Mouse (Mus musculus) B cell, adult 2 months (primary cell): ENCODE measurements around the gene Dnajb8.

ENCODE experiments used
- DNase-seq, 2 experiments: peaks; one replicate each; pipeline ENCODE4 v3.0.0; 2022

Dnajb8 gene

DNA sequence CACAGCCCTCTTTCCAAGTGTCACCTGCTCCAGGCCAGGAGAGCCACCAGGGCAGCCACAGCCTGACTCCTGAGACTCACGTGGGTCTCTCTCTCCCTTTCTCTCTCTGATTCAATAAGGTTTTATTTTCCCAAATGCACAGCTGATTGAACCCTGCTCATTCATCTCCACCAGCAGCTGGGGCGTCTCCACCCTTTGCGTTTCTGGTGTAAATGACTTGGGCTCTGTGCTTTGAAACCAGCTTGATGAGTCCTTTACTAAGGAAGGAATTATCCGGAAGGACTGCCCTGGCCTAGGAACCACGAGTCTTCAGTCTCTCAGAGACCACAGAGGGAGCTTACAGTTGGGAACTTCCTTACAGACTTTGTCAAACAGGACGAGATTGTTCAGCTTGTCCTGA is 10.2 kb downstream of the Dnajb8 start:
- no peak for DNase-seq

DNA sequence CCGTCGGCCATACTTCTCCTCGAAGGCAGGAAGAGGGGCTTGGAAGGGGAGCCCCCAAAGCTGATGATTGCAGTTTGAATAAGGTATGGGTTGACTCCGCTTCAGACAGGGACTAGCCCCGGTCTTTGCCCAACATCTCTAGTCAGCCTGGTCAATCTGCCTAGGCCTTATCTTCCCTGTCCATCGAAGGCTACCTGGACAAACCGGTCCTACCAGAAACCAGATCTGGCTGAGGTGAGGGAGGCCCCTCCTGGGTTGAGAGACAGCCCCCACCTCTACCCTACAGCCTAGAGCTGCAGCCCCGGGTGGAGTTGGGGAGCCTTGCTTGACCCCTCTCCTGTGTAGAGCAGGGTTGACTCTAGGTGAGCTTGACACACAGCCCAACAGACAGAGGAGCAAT is 11.9 kb downstream of the Dnajb8 start:
- DNase-seq: no peak

DNA sequence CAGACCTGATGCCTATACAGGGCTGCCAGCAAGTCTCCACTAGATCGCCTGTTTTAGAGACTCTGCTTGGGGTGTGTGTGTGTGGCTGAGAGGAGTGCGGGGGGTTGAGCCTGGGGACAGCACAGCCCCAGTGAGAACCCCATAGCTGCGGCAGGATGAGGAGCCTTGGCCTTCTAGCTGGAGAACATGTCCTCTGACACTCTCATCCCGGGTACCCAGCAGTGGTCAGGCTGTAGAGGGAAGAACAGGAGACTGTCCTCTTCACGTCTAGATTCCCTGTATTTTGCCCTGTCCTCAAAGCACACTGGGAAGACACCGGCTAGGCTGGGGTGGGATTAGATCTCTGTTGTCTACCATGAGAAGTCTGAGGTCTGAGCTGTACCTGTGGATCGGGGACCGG is 13.4 kb downstream of the Dnajb8 start:
- DNase-seq: no peak

DNA sequence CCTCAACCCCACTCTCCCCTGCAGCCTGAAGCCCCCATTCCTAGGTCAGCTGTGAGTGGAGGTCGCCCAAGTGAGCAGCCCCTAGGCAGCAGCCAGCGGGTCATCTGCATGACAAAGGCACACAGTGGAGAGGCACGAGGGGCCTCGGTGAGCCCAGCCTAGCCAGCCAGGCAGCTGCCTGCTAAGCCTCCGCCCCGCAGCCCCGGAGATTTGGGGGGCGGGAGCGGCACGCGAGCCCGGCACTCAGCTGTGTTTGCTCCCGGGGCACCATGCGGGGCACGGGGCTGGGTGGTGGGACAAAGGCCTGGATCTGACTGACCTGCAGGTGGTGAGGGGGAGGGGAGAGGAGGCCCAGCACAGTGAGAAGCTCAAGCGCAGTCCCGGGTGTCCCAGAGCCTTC is 13.9 kb downstream of the Dnajb8 start:
- DNase-seq: no peak

DNA sequence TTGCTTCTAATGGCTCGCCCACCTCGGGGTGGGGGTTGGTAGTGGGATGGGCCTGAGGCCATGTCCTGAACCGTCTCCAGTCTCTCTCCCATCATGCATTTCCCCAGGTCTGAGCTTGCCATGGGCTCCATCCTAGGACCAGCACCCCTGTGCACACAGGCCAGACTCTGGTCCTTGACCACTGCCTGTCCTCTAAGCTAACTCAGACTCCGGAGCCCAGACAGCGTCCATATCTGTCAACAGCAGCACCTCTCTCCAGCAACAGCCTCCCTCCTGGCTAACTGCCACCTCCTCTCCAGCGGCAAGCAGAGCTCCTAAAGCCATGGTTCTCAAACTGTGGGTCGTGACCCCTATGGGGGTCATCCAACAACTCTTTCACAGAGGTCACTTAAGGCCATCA is 14.4 kb downstream of the Dnajb8 start:
- no peak for DNase-seq

DNA sequence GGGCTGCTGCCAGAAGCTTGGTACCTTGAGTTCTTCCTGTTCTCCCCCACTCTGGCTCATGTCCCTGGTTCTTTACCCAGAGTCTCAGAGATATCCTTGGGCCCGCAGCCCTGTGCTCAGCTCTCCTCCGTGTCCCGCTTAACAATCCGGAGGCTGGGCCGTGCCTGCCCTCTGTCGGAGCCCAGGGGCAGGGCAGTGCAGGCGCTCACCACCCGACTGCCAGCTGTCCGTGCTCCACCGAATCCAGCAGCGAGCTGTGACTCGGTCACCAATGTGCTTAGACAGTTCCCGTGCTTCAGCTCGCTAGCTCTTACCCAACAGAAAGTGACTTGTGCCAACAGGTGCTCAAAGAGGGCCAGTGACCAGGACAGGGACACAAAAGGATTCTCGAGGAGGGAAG is 20.5 kb downstream of the Dnajb8 start:
- peak; percentile 9 to 21 for DNase-seq

DNA sequence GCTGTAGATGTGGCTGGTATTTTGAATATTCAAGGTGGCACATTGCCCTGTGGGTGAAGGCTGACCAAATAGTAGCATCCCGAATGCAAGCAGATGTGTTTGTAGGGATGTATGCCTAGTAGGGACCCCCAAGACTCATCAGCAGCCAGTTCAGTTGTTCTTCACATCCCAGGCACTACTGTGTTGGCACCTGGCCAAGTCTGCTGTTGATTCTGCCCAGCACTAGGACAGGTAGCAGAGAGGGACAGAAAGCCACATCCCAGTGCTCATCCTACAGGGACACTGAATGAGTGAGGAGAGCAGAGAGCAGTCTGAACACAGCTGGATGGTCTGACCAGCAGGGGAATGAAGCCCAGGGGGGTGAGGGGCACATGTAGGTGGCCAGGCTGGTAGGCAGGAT is 27.2 kb downstream of the Dnajb8 start:
- DNase-seq: no peak

DNA sequence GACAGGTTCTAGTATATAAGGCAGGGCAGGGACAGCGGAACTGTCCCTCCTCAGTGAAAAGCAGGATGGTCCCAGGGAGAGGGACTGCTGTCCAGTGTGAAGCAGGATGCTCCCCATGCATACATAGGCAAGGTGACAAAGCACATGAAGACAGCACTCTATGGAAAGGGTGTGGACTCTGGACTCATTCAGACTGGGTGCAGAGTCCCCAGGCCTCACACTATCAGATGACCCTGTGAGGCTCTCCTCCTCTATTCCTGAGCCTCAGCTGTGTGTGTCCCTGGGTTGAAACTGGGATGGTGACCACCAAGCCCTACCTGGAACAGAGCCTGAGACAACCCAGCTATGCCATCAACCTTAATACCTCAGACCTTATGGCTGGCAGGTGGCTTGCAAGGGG is 29.3 kb downstream of the Dnajb8 start:
- no peak for DNase-seq

DNA sequence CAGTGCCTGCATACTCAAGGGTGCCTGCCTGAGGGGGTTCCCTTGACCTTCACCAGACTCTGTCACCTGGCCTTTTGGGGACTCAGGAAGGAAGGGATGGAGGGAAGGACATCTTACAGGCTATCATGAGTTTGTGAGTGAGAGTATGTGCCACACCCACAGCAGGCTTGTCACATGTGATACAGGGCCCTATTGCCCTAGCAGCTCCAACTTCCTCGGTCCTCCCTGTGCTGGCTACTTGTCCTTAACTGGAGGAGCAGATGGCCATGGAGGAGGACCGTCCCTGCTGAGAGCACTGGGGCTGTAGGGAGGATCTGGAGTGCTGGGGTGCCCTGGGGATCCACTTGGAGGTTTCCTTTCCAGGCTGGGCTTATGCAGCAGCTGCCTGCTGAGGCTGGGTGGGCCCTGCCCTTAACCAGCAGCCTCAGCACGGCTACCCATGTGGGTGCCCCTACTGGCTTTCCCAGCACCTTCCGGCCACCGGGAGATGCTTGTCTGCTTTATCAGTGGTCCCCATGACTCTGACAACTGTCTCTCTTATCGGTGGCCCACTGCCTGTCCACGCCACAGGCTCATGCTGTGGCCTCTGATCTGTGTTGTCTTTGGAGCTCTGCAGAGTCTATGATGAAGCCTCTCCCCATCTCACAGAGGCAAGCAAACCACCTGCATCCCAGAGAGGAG is 29.9 kb downstream of the Dnajb8 start:
- no peak for DNase-seq

DNA sequence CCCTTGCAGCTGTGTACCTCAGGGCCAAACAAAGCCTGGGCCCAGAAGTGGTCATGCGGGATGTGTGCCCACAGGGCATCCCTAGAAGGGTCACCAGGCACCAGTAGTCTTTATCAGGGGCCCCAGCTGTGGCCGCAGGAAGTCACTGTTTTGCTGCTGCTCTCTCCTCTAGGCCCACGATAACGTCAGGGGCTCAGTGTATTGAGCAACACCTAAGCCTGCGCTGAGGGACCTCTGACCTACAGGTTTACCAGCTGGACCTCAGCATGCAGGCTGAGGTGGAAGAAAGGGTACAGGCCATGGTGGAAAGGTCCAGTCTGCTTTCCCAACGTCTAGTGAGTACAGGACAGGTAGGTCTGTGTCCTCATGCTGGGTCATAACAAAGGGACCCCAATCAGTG is 32.0 kb downstream of the Dnajb8 start:
- DNase-seq: no peak

DNA sequence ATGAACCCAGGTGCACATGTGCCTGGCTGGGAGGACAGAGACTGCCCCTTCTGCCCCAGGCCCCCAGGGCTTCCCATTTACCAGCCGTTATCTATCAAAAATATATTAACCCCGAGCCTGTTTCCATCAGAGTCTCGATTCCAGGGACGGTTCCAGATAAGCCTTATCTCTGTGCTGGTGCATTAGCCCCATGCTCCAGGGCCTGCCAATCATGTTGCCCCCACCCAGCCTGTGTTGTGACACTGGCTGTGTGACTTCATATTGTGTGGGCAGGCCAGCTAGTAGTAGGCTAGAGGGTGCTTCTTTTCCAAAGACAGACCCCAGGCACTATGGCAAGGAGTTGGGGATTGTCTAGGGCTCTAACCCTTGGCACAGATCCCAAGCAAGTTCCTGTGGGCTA is 33.4 kb downstream of the Dnajb8 start:
- DNase-seq: no peak

DNA sequence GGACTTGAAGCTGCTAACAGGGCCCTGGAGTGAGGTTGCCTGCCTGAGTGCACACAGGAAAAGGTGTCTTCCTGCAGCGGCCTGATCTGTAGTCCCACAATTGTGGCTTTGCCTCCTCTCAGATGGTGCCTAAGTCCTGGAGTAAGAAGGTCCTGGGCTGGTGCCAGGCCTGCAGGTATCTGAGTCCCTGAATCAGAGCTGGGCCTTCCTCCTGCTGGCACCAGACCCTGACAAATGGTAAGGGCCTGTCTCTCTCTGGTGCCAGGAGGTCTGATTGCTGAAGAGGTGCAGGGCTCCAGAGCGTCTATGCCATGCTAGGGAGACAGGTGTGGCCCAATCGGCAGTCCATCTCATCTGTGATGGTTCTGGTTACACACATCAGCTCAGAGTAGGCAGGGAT is 37.6 kb downstream of the Dnajb8 start:
- no peak for DNase-seq

DNA sequence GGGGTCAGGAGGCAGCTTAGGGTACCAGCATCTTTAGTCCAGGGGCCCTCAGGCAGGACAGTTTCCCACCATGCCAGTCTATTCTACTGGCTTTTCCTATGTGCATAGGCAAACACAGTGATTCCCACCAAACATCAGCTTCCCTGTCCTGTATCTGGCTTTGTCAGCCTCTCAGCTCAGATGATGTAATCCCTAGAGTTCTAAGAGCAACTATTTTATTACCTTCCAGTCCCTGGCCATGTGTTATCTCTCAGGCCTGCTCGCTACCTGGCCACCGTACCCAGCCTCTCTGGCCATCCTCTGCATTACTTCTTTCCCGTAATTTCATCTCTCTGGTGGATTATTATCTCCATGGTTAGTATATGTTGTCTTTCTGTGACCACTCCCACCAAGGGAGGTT is 38.6 kb downstream of the Dnajb8 start:
- no peak for DNase-seq

DNA sequence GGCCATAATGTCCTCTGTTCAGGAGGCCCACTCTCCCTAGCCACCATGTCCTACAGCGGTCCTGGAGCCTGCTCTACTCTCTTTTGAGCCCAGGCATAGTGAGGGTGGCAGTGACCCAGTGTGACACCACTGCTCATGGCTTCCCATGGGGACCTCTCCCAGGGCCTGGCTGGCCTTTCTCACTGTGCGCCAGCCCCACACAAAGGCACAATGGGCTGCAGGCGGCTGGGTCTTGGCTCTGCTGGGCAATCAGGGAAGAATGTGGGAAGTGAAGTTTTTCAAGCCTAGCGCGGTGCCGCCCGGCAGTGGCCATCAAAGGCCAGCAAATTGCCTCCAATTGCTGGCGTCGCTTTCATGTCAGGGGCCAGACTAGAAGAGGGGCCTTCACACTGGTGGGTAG is 40.1 kb downstream of the Dnajb8 start:
- DNase-seq: no peak

DNA sequence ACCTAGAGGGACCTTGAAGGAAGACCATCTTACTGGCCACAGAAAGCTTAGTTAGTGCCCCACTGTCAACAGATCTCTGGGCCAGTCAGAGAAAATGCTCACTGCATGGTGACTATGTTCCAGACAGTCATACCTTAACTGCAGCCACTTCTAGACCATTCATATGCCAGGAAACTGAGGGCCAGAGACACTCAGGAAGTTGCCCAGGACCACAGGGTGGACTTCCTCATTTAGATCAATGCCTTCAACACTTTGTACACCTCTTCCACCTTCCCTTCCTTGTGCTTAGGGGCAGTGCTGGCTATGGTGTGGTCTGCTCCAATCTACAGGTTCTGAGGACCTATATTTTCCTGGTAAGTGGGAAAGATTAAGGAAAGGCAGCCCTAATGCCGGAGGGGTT is 43.3 kb downstream of the Dnajb8 start:
- no peak for DNase-seq

DNA sequence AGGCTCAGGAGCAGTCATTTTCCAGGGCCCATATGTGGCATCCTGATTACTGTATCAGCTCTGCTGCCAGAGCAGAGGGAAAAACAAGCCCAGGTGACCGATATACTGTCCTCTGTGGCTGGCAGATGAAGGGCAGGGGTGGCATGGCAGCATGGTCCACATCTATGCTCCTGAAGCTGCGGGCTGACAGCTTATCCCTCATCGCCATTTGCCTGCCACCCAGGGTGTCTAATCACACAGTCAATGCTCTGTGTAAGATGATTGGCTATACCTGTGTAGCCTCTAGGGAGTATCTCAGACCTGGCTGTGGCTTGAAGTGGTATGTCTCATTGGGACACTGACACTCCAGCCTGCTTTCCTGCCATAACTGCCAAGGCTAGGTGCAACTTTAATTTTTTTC is 44.0 kb downstream of the Dnajb8 start:
- no peak for DNase-seq

DNA sequence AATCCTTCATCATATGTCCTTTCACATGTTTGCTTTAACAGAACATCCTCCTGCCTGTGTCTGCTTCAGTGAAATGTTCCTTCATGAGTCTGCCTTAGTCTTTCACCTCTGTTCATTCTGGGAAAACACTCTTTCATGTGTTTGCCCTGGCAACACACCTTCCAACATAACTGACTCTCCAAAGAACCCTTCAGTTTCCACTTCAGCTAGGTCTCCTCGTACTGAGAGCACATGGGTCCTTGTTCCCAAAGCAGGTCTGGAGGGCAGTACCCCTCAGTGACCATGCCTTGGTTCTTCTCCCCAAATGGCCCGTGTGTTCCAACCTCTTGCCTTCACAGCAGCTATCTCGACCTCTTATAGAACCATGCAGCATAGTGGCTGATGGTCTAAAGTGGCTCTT is 45.0 kb downstream of the Dnajb8 start:
- no peak for DNase-seq

DNA sequence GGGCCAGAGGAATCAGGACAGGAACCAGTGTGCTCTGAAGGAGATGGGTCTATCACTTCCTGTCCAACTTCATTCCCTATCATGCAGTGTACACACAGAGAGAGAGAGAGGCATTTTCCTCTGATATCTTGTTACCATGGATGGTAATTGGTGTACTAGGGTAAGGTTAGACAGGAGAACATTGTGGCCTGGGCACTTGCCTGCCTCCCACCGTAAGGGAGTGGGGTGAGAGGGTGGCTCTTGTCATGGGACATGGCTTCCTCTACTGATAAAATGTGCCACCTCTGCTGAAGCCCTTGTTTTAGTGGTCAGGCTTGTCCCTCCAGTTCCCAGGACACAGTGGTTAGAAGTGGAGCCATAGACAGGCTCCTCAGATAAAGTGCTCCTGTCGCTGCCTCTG is 45.9 kb downstream of the Dnajb8 start:
- no peak for DNase-seq

DNA sequence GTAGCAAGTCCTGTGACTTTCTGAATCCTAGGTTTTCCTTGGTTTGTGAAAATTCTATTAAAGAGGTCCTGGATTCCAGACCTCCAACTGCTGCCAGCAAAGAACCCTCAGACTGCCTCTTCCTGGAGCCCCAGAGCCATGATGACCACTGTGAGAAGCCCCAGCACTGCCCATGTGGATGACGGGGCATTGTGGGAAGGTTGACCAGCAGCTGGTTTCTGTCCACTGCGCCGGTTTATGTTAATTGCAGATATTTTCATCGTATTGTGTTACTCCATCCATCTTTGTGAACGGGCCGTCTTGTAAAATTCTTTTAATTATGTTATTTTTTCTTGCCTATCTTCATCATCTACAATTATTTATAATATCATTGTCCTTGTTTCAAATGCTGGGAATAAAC is 52.6 kb downstream of the Dnajb8 start:
- DNase-seq: no peak

DNA sequence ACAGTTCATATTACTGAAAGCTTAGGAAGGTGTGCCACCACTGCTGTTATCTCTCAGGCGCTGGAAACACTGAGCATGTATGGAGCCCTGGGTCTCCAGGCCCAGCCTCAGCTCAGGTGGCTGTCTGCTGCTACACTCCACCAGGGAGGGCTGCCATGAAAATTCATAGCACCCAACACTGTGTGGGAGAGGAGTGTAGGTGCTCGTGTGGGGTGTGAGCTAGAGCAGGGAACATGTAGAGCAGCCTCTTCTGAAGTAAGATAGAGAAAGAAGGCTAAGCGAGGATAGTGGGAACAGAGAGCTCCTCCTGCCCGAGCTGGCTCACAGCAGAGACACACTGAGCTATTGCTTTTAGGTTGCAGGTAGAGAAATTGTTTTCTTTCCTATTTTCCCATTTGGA is 54.2 kb downstream of the Dnajb8 start:
- DNase-seq: no peak

DNA sequence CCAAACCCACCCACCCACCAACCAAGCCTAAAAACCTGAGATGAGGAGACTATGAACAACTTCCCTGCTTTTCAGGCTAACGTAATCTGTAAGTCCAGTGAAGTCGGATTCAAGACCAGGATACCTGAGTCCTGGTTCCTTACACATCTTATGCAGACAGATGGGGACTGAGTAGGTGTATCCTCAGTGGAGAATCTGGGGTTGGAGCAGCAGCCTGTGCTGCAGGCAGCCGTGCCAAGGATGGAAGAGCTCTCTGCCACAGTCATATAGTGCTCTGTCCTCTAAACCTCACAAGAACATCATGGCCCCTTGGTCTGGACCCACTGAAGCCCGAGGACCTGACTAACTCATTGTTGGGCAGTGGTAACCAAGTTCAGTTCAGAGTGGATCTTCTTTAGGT is 55.2 kb downstream of the Dnajb8 start:
- DNase-seq: no peak

DNA sequence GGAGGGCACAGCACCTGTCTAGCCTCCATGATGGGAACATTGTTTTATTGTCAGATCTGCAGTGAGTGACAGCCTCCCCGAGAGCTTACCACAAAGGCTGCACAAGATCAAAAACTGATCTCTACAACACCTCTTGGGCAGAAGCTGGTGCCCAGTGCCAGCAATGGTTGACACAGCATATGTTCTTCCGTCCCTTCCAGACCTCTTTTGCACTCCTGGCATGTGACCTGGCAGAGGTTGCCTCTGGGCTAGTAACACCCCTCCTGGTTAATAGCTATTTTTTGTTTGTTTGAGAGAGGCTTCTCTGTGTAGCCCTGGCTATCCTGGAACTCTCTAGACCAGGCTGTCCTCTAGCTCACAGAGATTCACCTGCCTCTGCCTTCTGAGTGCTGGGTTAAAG is 56.1 kb downstream of the Dnajb8 start:
- DNase-seq: no peak

DNA sequence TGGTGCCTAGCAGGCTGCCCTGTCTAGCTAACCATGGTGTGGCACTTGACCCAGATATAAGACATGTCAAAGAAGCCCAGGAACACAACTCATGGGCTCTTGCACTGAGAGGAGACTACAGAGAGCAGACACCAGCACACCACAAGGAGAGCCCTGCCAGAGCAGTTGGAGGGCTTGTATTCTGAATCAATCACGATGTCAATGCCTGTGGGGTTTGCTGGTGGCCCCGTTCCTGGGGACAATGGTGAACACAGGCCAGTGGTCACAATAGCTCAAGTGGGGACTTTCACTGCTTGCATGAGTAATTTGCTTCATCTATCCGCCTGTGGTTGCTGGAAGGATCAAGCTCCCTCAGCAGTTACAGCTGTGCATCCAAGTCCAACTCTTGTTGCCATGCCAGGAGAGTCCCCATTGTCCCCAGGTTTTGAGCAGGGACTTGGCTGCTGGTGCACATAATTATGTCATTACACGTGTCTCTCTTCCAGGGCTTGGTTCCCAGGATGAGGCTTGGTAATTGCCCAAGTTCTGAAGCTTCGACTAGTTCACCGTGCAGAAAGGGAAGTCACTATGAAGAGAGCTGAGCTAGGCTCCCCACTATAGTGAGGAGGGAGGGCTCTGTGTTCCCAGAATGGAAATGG is 68.2 kb downstream of the Dnajb8 start:
- DNase-seq: no peak

DNA sequence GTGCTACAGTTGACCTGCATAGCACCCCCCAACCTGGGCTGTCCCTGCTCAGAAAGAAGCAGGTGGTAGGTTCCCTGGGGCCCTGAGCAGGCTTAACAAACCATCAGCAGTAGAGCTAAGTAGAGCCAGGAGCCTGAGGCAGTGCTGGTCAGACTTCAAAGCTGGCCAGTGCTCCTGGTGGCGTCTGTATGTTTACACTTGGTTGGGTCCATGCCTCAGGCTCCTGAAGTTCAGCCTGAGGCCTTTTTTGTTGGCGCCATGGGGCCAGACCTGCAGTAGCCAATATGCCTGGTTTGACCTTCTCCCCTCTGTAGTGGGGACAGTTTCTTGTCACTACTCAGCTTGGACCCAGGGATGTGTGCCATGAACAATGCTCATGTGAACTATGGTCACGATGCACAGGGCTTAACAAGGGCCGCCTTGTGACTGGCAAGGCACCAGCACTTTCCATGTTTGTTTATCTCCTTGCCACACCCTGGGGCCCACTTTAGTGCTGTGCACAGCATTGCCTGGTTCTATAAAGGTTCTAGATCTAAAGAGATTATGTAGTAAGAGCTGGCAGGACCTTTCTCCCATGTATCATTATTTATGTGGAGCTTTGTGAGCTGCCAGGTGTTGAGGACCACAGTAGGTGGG is 70.3 kb downstream of the Dnajb8 start:
- DNase-seq: no peak

DNA sequence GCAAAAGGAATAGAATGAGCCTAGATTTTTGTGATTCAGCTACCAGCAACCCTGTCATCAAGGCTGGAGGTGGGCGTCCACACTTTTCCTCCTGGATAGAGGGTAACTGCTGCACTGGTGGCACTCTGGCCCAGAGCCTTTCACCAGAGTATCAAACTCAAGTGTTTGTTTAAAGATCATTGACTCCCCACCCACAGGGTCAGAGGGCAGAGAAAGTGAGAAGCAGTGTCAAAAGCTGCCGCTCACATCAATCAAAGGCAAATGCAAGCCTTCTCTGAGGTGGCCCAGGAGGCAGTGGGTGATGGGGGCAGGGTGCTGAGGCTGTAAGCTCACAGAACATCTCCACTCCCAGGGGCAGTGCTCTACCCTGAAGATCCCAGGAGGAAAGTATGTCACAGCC is 77.4 kb downstream of the Dnajb8 start:
- no peak for DNase-seq
